Mouse (Mus musculus) mature B cell (primary cell): Measurements from ENCODE around the gene Slc31a2.
"Not testable (repeated sequence)": the region's sequence is repeated elsewhere in the genome, so short reads cannot be mapped to it uniquely, and the experiment has no call there.

Experiments used
- in situ Hi-C: fragments of 300-500 bp; cut with MboI; formaldehyde crosslinking; loops from 2 replicates; pipeline ENCODE4 v1.14.3; 2019

The Slc31a2 gene

GRCm38 (mm10) chr4:62262276-62262675 is at the start of gene Slc31a2:
Slc31a2 (plus strand) TSS chr4:62262562.
- in situ Hi-C loops = no loop called here

- in situ Hi-C loops = no loop called here
These were observed 48.9 kb upstream of the Slc31a2 start for GRCm38 (mm10) chr4:62213490-62213889.

- in situ Hi-C loops = no loop called here
These were observed 34.0 kb upstream of the Slc31a2 start for GRCm38 (mm10) chr4:62228391-62228790.

- in situ Hi-C loops = no loop called here
These were observed 32.9 kb upstream of the Slc31a2 start for GRCm38 (mm10) chr4:62229448-62229847.

GRCm38 (mm10) chr4:62230153-62230552 is 32.2 kb upstream of the Slc31a2 start:
- in situ Hi-C loops = no loop called here

- in situ Hi-C loops = no loop called here
These were observed 31.6 kb upstream of the Slc31a2 start, which contains the start of gene Zfp37 for GRCm38 (mm10) chr4:62230769-62231168. Zfp37 (minus strand) TSS chr4:62231047.

GRCm38 (mm10) chr4:62240586-62240985 is 21.8 kb upstream of the Slc31a2 start:
- in situ Hi-C loops = no loop called here

- in situ Hi-C loops = no loop called here
These were observed 14.0 kb upstream of the Slc31a2 start for GRCm38 (mm10) chr4:62248328-62248727.

GRCm38 (mm10) chr4:62250896-62251544 is 11.3 kb upstream of the Slc31a2 start:
- in situ Hi-C loops = no loop called here

- in situ Hi-C loops = no loop called here
These were observed 10.6 kb upstream of the Slc31a2 start for GRCm38 (mm10) chr4:62251776-62252175.

GRCm38 (mm10) chr4:62254551-62254950 is 7.8 kb upstream of the Slc31a2 start:
- in situ Hi-C loops = no loop called here

GRCm38 (mm10) chr4:62256931-62257330 is 5.4 kb upstream of the Slc31a2 start:
- in situ Hi-C loops = no loop called here

GRCm38 (mm10) chr4:62263133-62263844 is 927 bp downstream of the Slc31a2 start:
- in situ Hi-C loops = no loop called here

GRCm38 (mm10) chr4:62265154-62265836 is 2.9 kb downstream of the Slc31a2 start:
- in situ Hi-C loops = no loop called here

GRCm38 (mm10) chr4:62266016-62266415 is 3.7 kb downstream of the Slc31a2 start:
- in situ Hi-C loops = not testable (repeated sequence)

GRCm38 (mm10) chr4:62267101-62267500 is 4.7 kb downstream of the Slc31a2 start:
- in situ Hi-C loops = no loop called here

- in situ Hi-C loops = no loop called here
These were observed 10.3 kb downstream of the Slc31a2 start for GRCm38 (mm10) chr4:62272696-62273095.

- in situ Hi-C loops = no loop called here
These were observed 11.6 kb downstream of the Slc31a2 start for GRCm38 (mm10) chr4:62273916-62274315.

- in situ Hi-C loops = no loop called here
These were observed 12.6 kb downstream of the Slc31a2 start for GRCm38 (mm10) chr4:62274841-62275536.

GRCm38 (mm10) chr4:62276642-62277041 is 14.3 kb downstream of the Slc31a2 start:
- in situ Hi-C loops = no loop called here

- in situ Hi-C loops = no loop called here
These were observed 14.9 kb downstream of the Slc31a2 start for GRCm38 (mm10) chr4:62277222-62277621.

- in situ Hi-C loops = no loop called here
These were observed 15.7 kb downstream of the Slc31a2 start for GRCm38 (mm10) chr4:62278081-62278480.
